Mouse (Mus musculus) hindbrain, embryonic 14.5 days (tissue): ENCODE measurements around the gene Ush2a. TPM values are rescaled to one million over a fixed set of nuclear protein-coding genes. Genes with fewer than 3 reads are reported as not detected.
A peak's percentile ranks its signal among the peaks of the same experiment; 100 is the strongest.

ENCODE experiments used
- ATAC-seq: fragments of 200-750 bp; cut with Nextera tagmentation; 2 replicates; pipeline ENCODE4 v1.8.0; 2017; ENCODE audit warnings: moderate number of reproducible peaks, mild to moderate bottlenecking, moderate TSS enrichment, moderate library complexity; ENCODE audit not compliant: low FRiP score
- DNase-seq: peaks from one replicate; pipeline ENCODE4 v3.0.0-alpha.2; 2015; ENCODE audit warnings: low spot score
- H3K27ac ChIP-seq: fragments of 300-500 bp; sonication (generic); 2 replicates; pipeline ENCODE4 v1.5.1; 2014; ENCODE audit warnings: mild to moderate bottlenecking, moderate library complexity
- H3K27me3 ChIP-seq: fragments of 300-500 bp; sonication (generic); 2 replicates; pipeline ENCODE4 v1.6.1; 2014; ENCODE audit warnings: mild to moderate bottlenecking, low read length, mixed read lengths; ENCODE audit not compliant: control insufficient read depth, insufficient read depth
- H3K36me3 ChIP-seq: fragments of 300-500 bp; sonication (generic); replicated peaks from 2 replicates; pipeline ENCODE4 v1.6.1; 2014; ENCODE audit not compliant: control insufficient read depth, insufficient read depth
- H3K4me1 ChIP-seq: fragments of 300-500 bp; sonication (generic); replicated peaks from 2 replicates; pipeline ENCODE4 v1.6.1; 2014; ENCODE audit warnings: antibody characterized with exemption, low read length, mixed read lengths; ENCODE audit not compliant: control insufficient read depth, insufficient read depth
- H3K4me2 ChIP-seq: fragments of 300-500 bp; sonication (generic); replicated peaks from 2 replicates; pipeline ENCODE4 v1.6.1; 2014; ENCODE audit warnings: mild to moderate bottlenecking, moderate library complexity
- H3K4me3 ChIP-seq: fragments of 300-500 bp; sonication (generic); replicated peaks from 2 replicates; pipeline ENCODE4 v1.5.1; 2014; ENCODE audit warnings: mild to moderate bottlenecking, low read length
- H3K9ac ChIP-seq: fragments of 300-500 bp; sonication (generic); 2 replicates; pipeline ENCODE4 v1.6.1; 2014
- H3K9me3 ChIP-seq: fragments of 300-500 bp; sonication (generic); 2 replicates; pipeline ENCODE4 v1.6.1; 2016; ENCODE audit warnings: low read length; ENCODE audit not compliant: control insufficient read depth
- WGBS: fragments of 180-500 bp; shearing (Covaris S2); extraction: QIAGEN DNeasy Blood & Tissue Kit; methylation state at CpG from one replicate; pipeline ENCODE4 v1.1.7; 2014; 5-methylcytosine and 5-hydroxymethylcytosine counted together
- polyA plus RNA-seq: library from polyadenylated mRNA; unstranded; fragments of >200 nt; fragmentation: Nextera tagmentation; extraction: Ambion mirVana; gene quantifications from 2 replicates; pipeline ENCODE4 v1.2.1, GENCODE M21; 2014

Gene Ush2a
- polyA plus RNA-seq, 1 experiment from 2014 or later: 0.36 TPM

- no peaks in the 10 kb centered on the region for H3K4me1 ChIP-seq
- no peaks in the 10 kb centered on the region for H3K9me3 ChIP-seq
- H3K4me2 ChIP-seq: no peak overlapping the region
- H3K27ac ChIP-seq: no peak overlapping the region
- no peak overlapping the region for H3K9ac ChIP-seq
- no peak for DNase-seq
- WGBS: 54% methylated on average over 2 of the region's 2 CpGs
- H3K27me3 ChIP-seq: no peaks in the 10 kb centered on the region
- H3K36me3 ChIP-seq: no peaks in the 10 kb centered on the region
- ATAC-seq: no peak
- no peak overlapping the region for H3K4me3 ChIP-seq
Observed at GRCm38 (mm10) chr1:188558911-188559310, 297.1 kb downstream of the Ush2a start.

GRCm38 (mm10) chr1:188566229-188566628 lies 304.4 kb downstream of the Ush2a start:
- Histone ChIP-seq H3K27me3 (no peaks in the 10 kb centered on the region), H3K27ac (no peak overlapping the region), H3K36me3 (no peaks in the 10 kb centered on the region), H3K9me3 (no peaks in the 10 kb centered on the region), H3K9ac (no peak overlapping the region), H3K4me3 (no peak overlapping the region), H3K4me1 (no peaks in the 10 kb centered on the region), H3K4me2 (no peak overlapping the region)
- 88% methylated on average over 5 of the region's 5 CpGs for WGBS
- ATAC-seq (no peak), DNase-seq (no peak)

GRCm38 (mm10) chr1:188567486-188567885 lies 305.7 kb downstream of the Ush2a start:
- Histone ChIP-seq H3K9me3 (no peaks in the 10 kb centered on the region), H3K27ac (no peak overlapping the region), H3K4me2 (no peak overlapping the region), H3K9ac (no peak overlapping the region), H3K4me1 (no peaks in the 10 kb centered on the region), H3K27me3 (no peaks in the 10 kb centered on the region), H3K4me3 (no peak overlapping the region), H3K36me3 (no peaks in the 10 kb centered on the region)
- DNase-seq (no peak), ATAC-seq (no peak)
- 59% methylated on average over 4 of the region's 4 CpGs for WGBS

GRCm38 (mm10) chr1:188568295-188568961 lies 306.6 kb downstream of the Ush2a start:
- Histone ChIP-seq H3K27ac (no peak overlapping the region), H3K4me1 (no peaks in the 10 kb centered on the region)

GRCm38 (mm10) chr1:188576246-188576747 lies 314.5 kb downstream of the Ush2a start:
- ATAC-seq (no peak), DNase-seq (peak; percentile 33)
- H3K4me3 ChIP-seq: no peak overlapping the region
- no peaks in the 10 kb centered on the region for H3K9me3 ChIP-seq
- no peak overlapping the region for H3K27ac ChIP-seq
- H3K36me3 ChIP-seq: no peaks in the 10 kb centered on the region
- peaks cover 6% of the 10 kb centered on the region; the same call in 1 of the 2 replicates for H3K4me1 ChIP-seq
- no peak overlapping the region for H3K9ac ChIP-seq
- no peak overlapping the region for H3K4me2 ChIP-seq
- no peaks in the 10 kb centered on the region for H3K27me3 ChIP-seq
- WGBS: 42% methylated on average over 8 of the region's 8 CpGs

More at GRCm38 (mm10) chr1:188568295-188568961, 306.6 kb downstream of the Ush2a start:
- no peaks in the 10 kb centered on the region for H3K9me3 ChIP-seq
- ATAC-seq (no peak), DNase-seq (no peak)
- 64% methylated on average over 9 of the region's 9 CpGs for WGBS
- H3K9ac ChIP-seq: no peak overlapping the region
- H3K4me3 ChIP-seq: no peak overlapping the region
- no peaks in the 10 kb centered on the region for H3K36me3 ChIP-seq
- no peaks in the 10 kb centered on the region for H3K27me3 ChIP-seq
- H3K4me2 ChIP-seq: no peak overlapping the region

GRCm38 (mm10) chr1:188577376-188577775 lies 315.6 kb downstream of the Ush2a start:
- DNase-seq (no peak), ATAC-seq (no peak)
- no peaks in the 10 kb centered on the region for H3K36me3 ChIP-seq
- H3K4me3 ChIP-seq: no peak overlapping the region
- H3K4me1 ChIP-seq: peaks cover 6% of the 10 kb centered on the region; the same call in 1 of the 2 replicates
- H3K4me2 ChIP-seq: no peak overlapping the region
- H3K27ac ChIP-seq: no peak overlapping the region
- H3K27me3 ChIP-seq: no peaks in the 10 kb centered on the region
- no peak overlapping the region for H3K9ac ChIP-seq
- WGBS: 88% methylated on average over 4 of the region's 4 CpGs
- no peaks in the 10 kb centered on the region for H3K9me3 ChIP-seq

- H3K27ac ChIP-seq: no peak overlapping the region
- H3K4me2 ChIP-seq: no peak overlapping the region
- ATAC-seq (no peak), DNase-seq (no peak)
- no peaks in the 10 kb centered on the region for H3K27me3 ChIP-seq
- H3K4me1 ChIP-seq: peaks cover 4% of the 10 kb centered on the region; the same call in 1 of the 2 replicates
- 42% methylated on average over 4 of the region's 4 CpGs for WGBS
- no peak overlapping the region for H3K9ac ChIP-seq
- H3K36me3 ChIP-seq: no peaks in the 10 kb centered on the region
- no peaks in the 10 kb centered on the region for H3K9me3 ChIP-seq
- H3K4me3 ChIP-seq: no peak overlapping the region
Observed at GRCm38 (mm10) chr1:188581136-188581535, 319.3 kb downstream of the Ush2a start.

GRCm38 (mm10) chr1:188595251-188595650 lies 333.4 kb downstream of the Ush2a start:
- no peak overlapping the region for H3K9ac ChIP-seq
- H3K27ac ChIP-seq: no peak overlapping the region
- 70% methylated on average over 4 of the region's 4 CpGs for WGBS
- H3K4me1 ChIP-seq: no peaks in the 10 kb centered on the region
- ATAC-seq (no peak), DNase-seq (no peak)
- no peaks in the 10 kb centered on the region for H3K9me3 ChIP-seq
- H3K36me3 ChIP-seq: no peaks in the 10 kb centered on the region
- no peaks in the 10 kb centered on the region for H3K27me3 ChIP-seq
- no peak overlapping the region for H3K4me2 ChIP-seq
- H3K4me3 ChIP-seq: no peak overlapping the region

GRCm38 (mm10) chr1:188598052-188598451 lies 336.2 kb downstream of the Ush2a start:
- no peak overlapping the region for H3K4me2 ChIP-seq
- H3K27ac ChIP-seq: no peak overlapping the region
- no peaks in the 10 kb centered on the region for H3K9me3 ChIP-seq
- no peaks in the 10 kb centered on the region for H3K27me3 ChIP-seq
- H3K9ac ChIP-seq: no peak overlapping the region
- H3K4me1 ChIP-seq: no peaks in the 10 kb centered on the region
- WGBS: 87% methylated on average over 7 of the region's 7 CpGs
- H3K36me3 ChIP-seq: no peaks in the 10 kb centered on the region
- no peak overlapping the region for H3K4me3 ChIP-seq
- ATAC-seq: no peak
- DNase-seq: no peak
